Mouse (Mus musculus): ENCODE results near the gene Ctnna3. TPM values are rescaled to one million over a fixed set of nuclear protein-coding genes. Genes with fewer than 3 reads are reported as not detected.
A peak's percentile ranks its signal among the peaks of the same experiment; 100 is the strongest.

The Ctnna3 gene
- polyA plus RNA-seq, 1 experiment: 0.01 TPM

DNA sequence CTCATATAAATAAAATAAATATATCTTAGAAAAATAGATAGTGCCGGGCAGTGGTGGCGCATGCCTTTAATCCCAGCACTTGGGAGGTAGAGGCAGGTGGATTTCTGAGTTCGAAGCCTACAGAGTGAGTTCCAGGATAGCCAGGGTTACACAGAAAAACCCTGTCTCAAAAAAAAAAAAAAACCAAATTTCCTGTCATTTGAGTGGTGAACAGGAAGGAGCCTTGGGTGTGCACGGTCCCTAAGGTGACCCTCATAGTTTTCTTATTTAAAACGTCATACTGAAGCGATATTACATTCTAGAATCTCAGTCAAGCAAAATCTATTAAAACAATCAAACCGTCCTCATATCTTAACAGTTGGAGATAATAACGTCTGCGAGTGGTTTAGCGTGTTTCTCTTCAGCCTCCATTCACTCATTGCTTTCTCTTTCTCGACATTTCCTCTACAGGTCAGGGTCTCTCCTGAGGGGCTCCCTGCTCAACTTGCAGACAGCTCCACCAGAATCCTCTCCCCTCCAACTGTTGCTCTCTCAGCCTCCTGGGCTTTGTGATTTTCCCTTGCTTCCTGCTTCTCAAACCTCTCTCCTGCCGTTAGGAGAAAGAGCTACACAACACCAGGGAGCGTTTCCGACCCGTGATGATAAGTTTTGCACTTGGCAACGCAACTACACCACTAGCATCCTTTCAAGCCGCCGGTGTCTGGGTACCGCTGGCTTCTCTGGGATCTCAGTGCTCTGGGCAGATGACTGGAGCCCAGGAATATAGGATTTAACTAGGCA lies 1.5 kb upstream of the Ctnna3 start:
- Histone ChIP-seq H3K27me3 (ENCODE audit: control insufficient read depth, insufficient read depth, insufficient read length) (no peaks in the 10 kb centered on the region), H3ac (ENCODE audit: control insufficient read depth, insufficient read length, low read depth) (peak overlapping the region; percentile 45), H3K79me3 (ENCODE audit: low read depth) (no peaks in the 10 kb centered on the region), H3K4me3 (ENCODE audit: insufficient read depth, poor library complexity, severe bottlenecking) (peak overlapping the region; percentile 84), H3K36me3 (ENCODE audit: control insufficient read depth, insufficient read depth) (no peaks in the 10 kb centered on the region), H3K79me2 (ENCODE audit: control insufficient read depth, insufficient read depth) (no peaks in the 10 kb centered on the region)
- TF ChIP-seq CEBPB (IDR thresholded peaks at IDR 0.05; ENCODE audit: low read depth) (no peak), CTCF (IDR thresholded peaks at IDR 0.05; ENCODE audit: control insufficient read depth, insufficient read depth, insufficient read length) (no peak), MYOG (IDR thresholded peaks at IDR 0.05; ENCODE audit: control insufficient read depth, extremely low read depth, insufficient read length) (no peak), FOSL1 (IDR thresholded peaks at IDR 0.05; ENCODE audit: insufficient read depth, low read length, poor library complexity, severe bottlenecking) (no peak), USF1 (IDR thresholded peaks at IDR 0.05; ENCODE audit: low read depth) (no peak), MAX (IDR thresholded peaks at IDR 0.05) (no peak), MYOD1 (IDR thresholded peaks at IDR 0.05; ENCODE audit: control insufficient read depth, insufficient read length, low read depth) (no peak)

- Histone ChIP-seq H3K4me3 (ENCODE audit: insufficient read depth, poor library complexity, severe bottlenecking) (peak overlapping the region; percentile 84), H3ac (ENCODE audit: control insufficient read depth, insufficient read length, low read depth) (peak overlapping the region; percentile 45), H3K79me3 (ENCODE audit: low read depth) (no peaks in the 10 kb centered on the region), H3K79me2 (ENCODE audit: control insufficient read depth, insufficient read depth) (no peaks in the 10 kb centered on the region), H3K36me3 (ENCODE audit: control insufficient read depth, insufficient read depth) (no peaks in the 10 kb centered on the region), H3K27me3 (ENCODE audit: control insufficient read depth, insufficient read depth, insufficient read length) (no peaks in the 10 kb centered on the region)
- TF ChIP-seq MYOD1 (IDR thresholded peaks at IDR 0.05; ENCODE audit: control insufficient read depth, insufficient read length, low read depth) (no peak), CTCF (IDR thresholded peaks at IDR 0.05; ENCODE audit: control insufficient read depth, insufficient read depth, insufficient read length) (no peak), FOSL1 (IDR thresholded peaks at IDR 0.05; ENCODE audit: insufficient read depth, low read length, poor library complexity, severe bottlenecking) (no peak), USF1 (IDR thresholded peaks at IDR 0.05; ENCODE audit: low read depth) (no peak), MAX (IDR thresholded peaks at IDR 0.05) (no peak), CEBPB (IDR thresholded peaks at IDR 0.05; ENCODE audit: low read depth) (no peak), MYOG (IDR thresholded peaks at IDR 0.05; ENCODE audit: control insufficient read depth, extremely low read depth, insufficient read length) (no peak)
Measured at GRCm38 (mm10) chr10:63429023-63429340, 916 bp upstream of the Ctnna3 start.

- H3ac ChIP-seq (ENCODE audit: control insufficient read depth, insufficient read length, low read depth): peak overlapping the region; percentile 86
- TF ChIP-seq FOSL1 (IDR thresholded peaks at IDR 0.05; ENCODE audit: insufficient read depth, low read length, poor library complexity, severe bottlenecking): no peak
- TF ChIP-seq CTCF (IDR thresholded peaks at IDR 0.05; ENCODE audit: control insufficient read depth, insufficient read depth, insufficient read length): no peak
- TF ChIP-seq MYOG (IDR thresholded peaks at IDR 0.05; ENCODE audit: control insufficient read depth, extremely low read depth, insufficient read length): no peak
- no peaks in the 10 kb centered on the region for H3K27me3 ChIP-seq (ENCODE audit: control insufficient read depth, insufficient read depth, insufficient read length)
- no peaks in the 10 kb centered on the region for H3K79me3 ChIP-seq (ENCODE audit: low read depth)
- no peaks in the 10 kb centered on the region for H3K79me2 ChIP-seq (ENCODE audit: control insufficient read depth, insufficient read depth)
- H3K36me3 ChIP-seq (ENCODE audit: control insufficient read depth, insufficient read depth): no peaks in the 10 kb centered on the region
- peak overlapping the region; percentile 84 for H3K4me3 ChIP-seq (ENCODE audit: insufficient read depth, poor library complexity, severe bottlenecking)
Measured at GRCm38 (mm10) chr10:63429380-63429779, 518 bp upstream of the Ctnna3 start.

DNA sequence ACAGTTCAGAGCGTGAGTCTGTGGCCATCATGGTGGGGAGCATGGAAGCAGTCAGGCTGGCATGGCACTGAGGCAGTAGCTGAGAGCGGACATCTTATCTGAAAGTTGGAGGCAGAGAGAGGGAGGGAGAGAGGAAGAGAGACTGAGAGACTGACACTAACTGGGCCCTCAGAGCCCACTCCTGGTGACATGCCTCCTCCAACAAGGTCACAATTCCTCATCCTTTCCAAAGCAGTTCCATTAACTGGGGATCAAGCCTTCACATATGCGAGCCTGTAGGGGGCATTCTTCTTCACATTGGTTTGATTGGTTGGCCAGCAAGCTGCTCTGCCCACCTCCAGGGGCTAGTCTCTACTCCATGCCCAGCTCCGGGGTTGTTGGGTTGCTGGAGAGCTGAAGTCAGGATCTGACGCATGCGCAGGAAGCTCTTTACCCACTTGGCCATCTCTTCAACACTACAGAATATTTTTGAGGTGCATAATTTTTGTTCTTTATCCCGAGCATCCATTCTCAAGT lies 1.4 kb downstream of the Ctnna3 start:
- TF ChIP-seq MAX (IDR thresholded peaks at IDR 0.05) (no peak), USF1 (IDR thresholded peaks at IDR 0.05; ENCODE audit: low read depth) (no peak), CTCF (IDR thresholded peaks at IDR 0.05; ENCODE audit: control insufficient read depth, insufficient read depth, insufficient read length) (no peak), FOSL1 (IDR thresholded peaks at IDR 0.05; ENCODE audit: insufficient read depth, low read length, poor library complexity, severe bottlenecking) (no peak), MYOG (IDR thresholded peaks at IDR 0.05; ENCODE audit: control insufficient read depth, extremely low read depth, insufficient read length) (no peak), CEBPB (IDR thresholded peaks at IDR 0.05; ENCODE audit: low read depth) (no peak), MYOD1 (IDR thresholded peaks at IDR 0.05; ENCODE audit: control insufficient read depth, insufficient read length, low read depth) (no peak)
- H3K79me3 ChIP-seq (ENCODE audit: low read depth): no peaks in the 10 kb centered on the region
- H3ac ChIP-seq (ENCODE audit: control insufficient read depth, insufficient read length, low read depth): no peak overlapping the region
- H3K27me3 ChIP-seq (ENCODE audit: control insufficient read depth, insufficient read depth, insufficient read length): no peaks in the 10 kb centered on the region
- H3K36me3 ChIP-seq (ENCODE audit: control insufficient read depth, insufficient read depth): no peaks in the 10 kb centered on the region
- H3K4me3 ChIP-seq (ENCODE audit: insufficient read depth, poor library complexity, severe bottlenecking): no peak overlapping the region
- H3K79me2 ChIP-seq (ENCODE audit: control insufficient read depth, insufficient read depth): no peaks in the 10 kb centered on the region

GRCm38 (mm10) chr10:63432099-63432498 lies 2.2 kb downstream of the Ctnna3 start:
- Histone ChIP-seq H3K4me3 (ENCODE audit: insufficient read depth, poor library complexity, severe bottlenecking) (no peak overlapping the region), H3K27me3 (ENCODE audit: control insufficient read depth, insufficient read depth, insufficient read length) (no peaks in the 10 kb centered on the region)

More at GRCm38 (mm10) chr10:63432099-63432498, 2.2 kb downstream of the Ctnna3 start:
- no peaks in the 10 kb centered on the region for H3K36me3 ChIP-seq (ENCODE audit: control insufficient read depth, insufficient read depth)
- H3K79me3 ChIP-seq (ENCODE audit: low read depth): no peaks in the 10 kb centered on the region
- H3K79me2 ChIP-seq (ENCODE audit: control insufficient read depth, insufficient read depth): no peaks in the 10 kb centered on the region
- H3ac ChIP-seq (ENCODE audit: control insufficient read depth, insufficient read length, low read depth): no peak overlapping the region
- TF ChIP-seq MYOD1 (IDR thresholded peaks at IDR 0.05; ENCODE audit: control insufficient read depth, insufficient read length, low read depth): no peak
- no peak for TF ChIP-seq CTCF (IDR thresholded peaks at IDR 0.05; ENCODE audit: control insufficient read depth, insufficient read depth, insufficient read length)
- TF ChIP-seq MYOG (IDR thresholded peaks at IDR 0.05; ENCODE audit: control insufficient read depth, extremely low read depth, insufficient read length): no peak
- TF ChIP-seq USF1 (IDR thresholded peaks at IDR 0.05; ENCODE audit: low read depth): no peak
- TF ChIP-seq MAX (IDR thresholded peaks at IDR 0.05): no peak
- no peak for TF ChIP-seq FOSL1 (IDR thresholded peaks at IDR 0.05; ENCODE audit: insufficient read depth, low read length, poor library complexity, severe bottlenecking)
- TF ChIP-seq CEBPB (IDR thresholded peaks at IDR 0.05; ENCODE audit: low read depth): no peak
